Mouse (Mus musculus): ENCODE data around the gene Sun5. TPM values are rescaled to one million over a fixed set of nuclear protein-coding genes. Genes with fewer than 3 reads are reported as not detected.

Sun5 gene
- total RNA-seq, 2 experiments from 2014 or later: not detected

DNA sequence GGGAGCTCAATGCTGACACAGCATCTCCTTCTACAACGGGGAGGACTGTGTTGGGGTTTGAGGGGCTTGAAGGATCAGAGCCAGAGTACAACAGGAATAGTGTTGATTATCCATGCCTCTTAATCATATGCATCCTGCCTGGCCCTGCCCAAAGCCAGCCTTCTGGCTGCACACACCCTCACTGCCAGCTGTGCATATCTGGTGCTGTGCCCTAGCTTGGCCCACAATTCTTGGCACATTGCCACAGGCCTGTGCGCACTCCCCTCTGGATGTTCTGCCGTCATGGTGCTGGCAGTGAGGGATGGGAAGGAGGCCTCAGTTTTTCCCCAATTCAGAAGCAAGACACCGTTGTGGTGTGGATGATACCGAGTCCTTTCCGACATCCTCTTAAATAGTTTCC is 46.3 kb downstream of the Sun5 start:
- DNase-seq: no peak
- intact Hi-C loops (cut with DNase I; ENCODE audit: low total_unique reads): no loop called here

DNA sequence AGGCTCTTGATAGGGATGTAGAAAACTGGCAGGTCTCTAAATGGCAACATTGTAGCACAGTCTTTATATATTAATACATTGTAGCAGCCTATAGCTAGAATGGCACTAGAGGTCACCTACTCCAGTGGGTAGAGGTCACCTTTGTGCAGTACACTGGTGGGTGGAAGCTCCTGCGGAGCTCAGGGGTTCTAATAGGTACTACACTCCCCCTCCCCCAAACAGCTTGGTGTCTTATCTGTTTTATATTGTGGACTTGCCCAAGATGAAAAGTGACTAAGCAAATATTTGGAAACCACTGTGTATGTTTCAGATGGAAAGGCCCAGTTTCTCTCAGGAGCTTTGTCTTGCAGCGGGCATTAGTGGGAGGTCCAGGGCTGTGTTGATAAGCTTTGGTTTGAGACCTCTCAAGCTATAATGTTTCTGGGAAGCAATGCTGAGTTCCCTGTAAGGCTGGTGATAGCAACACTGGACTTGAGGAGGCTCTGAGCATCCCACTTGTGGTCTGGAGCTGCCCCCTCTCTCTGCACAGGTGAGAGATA is 48.8 kb downstream of the Sun5 start:
- intact Hi-C loops (cut with DNase I; ENCODE audit: low total_unique reads): no loop called here
- no peak for DNase-seq

DNA sequence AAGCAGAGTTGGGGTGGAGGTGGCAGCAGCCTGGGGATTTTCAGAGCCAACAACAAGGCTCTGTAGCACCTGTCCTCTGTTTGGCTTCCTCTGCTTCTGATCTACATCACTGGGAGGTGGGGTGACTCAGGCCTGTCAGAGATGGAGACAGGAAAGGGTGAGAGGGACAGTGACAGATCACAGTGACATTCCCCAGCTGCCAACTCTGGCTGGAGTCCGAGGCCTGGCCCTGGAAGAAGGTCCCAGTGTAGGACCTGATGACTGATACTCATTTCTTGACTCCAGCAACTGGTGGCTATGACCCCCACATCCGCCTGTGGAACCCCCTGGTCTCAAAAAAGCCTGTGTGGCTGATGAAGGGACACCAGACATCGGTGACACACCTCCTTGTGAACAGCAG is 61.0 kb downstream of the Sun5 start:
- no peak for DNase-seq
- intact Hi-C loops (cut with DNase I; ENCODE audit: low total_unique reads): loop anchor here (5.0 kb wide), 1 partner anchor 122 kb away; no protein-coding TSS in a partner anchor

DNA sequence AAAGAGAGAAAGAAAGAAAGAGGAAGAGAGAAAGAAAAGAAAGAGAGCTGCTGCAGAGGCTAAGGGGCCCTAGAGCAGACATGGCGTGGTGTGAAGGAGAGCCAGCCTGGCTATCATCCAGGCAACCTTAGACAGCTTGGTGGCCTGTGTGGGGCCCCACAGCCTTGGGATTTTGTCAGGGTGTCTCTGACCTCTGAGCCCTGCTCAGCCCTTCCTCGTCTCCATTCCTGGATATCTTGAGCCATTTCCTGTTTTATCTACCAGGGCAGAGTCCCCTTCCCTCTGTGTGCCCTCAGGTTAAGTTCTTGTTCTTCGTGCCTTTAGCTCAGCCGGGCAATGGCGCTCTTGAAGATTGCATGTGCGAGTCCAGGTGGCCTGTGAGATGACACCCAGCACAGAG is 62.0 kb downstream of the Sun5 start:
- intact Hi-C loops (cut with DNase I; ENCODE audit: low total_unique reads): loop anchor here (5.0 kb wide), 1 partner anchor 123 kb away; no protein-coding TSS in a partner anchor
- DNase-seq: no peak

DNA sequence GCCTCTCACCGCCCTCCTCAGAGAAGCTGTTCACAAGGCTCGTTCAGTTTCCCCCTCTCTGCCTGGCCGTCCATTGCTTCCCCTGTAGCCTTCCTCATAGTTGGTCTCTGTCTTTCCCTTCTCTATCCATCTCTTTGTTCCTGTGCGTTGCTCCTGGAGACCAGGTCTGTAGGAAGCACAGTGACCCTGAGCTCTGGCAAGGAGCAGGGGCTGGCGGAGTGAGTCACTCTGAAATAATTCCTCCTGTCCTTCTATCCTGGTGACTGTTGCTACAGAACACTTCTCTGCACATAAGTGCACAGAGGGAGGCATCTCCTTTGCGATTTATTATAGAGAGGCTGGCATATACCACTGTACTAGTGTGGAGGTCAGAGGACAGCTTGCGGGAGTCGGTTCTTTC is 62.7 kb downstream of the Sun5 start:
- intact Hi-C loops (cut with DNase I; ENCODE audit: low total_unique reads): loop anchor here (5.0 kb wide), 1 partner anchor 124 kb away; no protein-coding TSS in a partner anchor

DNA sequence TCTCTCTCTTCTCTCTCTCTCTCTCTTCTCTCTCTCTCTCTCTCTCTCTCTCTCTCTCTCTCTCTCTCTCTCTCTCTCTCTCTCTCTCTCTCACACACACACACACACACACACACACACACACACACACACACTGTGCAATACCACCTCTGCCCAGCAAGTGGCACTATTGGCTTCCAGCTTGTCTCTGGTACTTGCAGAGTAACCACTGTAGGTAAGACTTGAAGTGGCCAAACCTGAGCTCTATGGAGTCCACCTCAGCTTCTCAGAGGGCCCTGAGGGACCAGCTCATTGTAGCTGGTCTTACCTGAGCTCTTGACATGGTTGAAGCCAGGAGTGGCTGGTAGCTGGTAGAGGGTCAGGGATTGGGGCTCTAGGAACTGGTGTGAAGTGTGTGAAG is 63.4 kb downstream of the Sun5 start:
- intact Hi-C loops (cut with DNase I; ENCODE audit: low total_unique reads): loop anchor here (5.0 kb wide), 1 partner anchor 125 kb away; no protein-coding TSS in a partner anchor
- DNase-seq: peak; percentile 38

More for the DNA sequence above, 62.7 kb downstream of the Sun5 start:
- DNase-seq: no peak

Other genes with a start within 250 kb of the Sun5 start
- gene Commd7, start 238.3 kb downstream of the Sun5 start, total RNA-seq (2021): 10 to 100 TPM; 10.5 to 13.7 TPM
- 1 to 10 TPM; 1.2 TPM for gene Dnmt3b, start 221.6 kb downstream of the Sun5 start, total RNA-seq (2021)
- gene Dnmt3c, start 174.4 kb downstream of the Sun5 start, total RNA-seq (2021): not detected
- gene Mapre1, start 129.8 kb downstream of the Sun5 start, total RNA-seq (2021): 10 to 100 TPM; 53.2 to 63.9 TPM
- gene Efcab8, start 91.2 kb downstream of the Sun5 start, total RNA-seq (2021): under 1 TPM; 0.06 to 0.20 TPM
- gene Bpifb2, start 4.0 kb upstream of the Sun5 start, total RNA-seq (2021): not detected
- gene Bpifb6, start 29.3 kb upstream of the Sun5 start, total RNA-seq (2021): not detected
- gene Bpifb3, start 47.1 kb upstream of the Sun5 start, total RNA-seq (2021): not detected
- gene Bpifb4, start 67.1 kb upstream of the Sun5 start, total RNA-seq (2021): not detected
- not detected for gene Bpifa6, start 103.9 kb upstream of the Sun5 start, total RNA-seq (2021)
- gene Bpifa2, start 137.2 kb upstream of the Sun5 start, total RNA-seq (2021): not detected

Data from gastrocnemius, postnatal 14 days (tissue).